Mouse (Mus musculus) heart, postnatal 0 days (tissue): ENCODE data around the gene Ctdsp1. TPM values are rescaled to one million over a fixed set of nuclear protein-coding genes. Genes with fewer than 3 reads are reported as not detected.

Experiments used
- ATAC-seq: fragments of 200-750 bp; cut with Nextera tagmentation; 2 replicates; pipeline ENCODE4 v1.8.0; 2017; ENCODE audit warnings: low read depth, moderate number of reproducible peaks, moderate library complexity; ENCODE audit not compliant: insufficient read depth
- DNase-seq: peaks from one replicate; pipeline ENCODE4 v3.0.0-alpha.2; 2016; ENCODE audit warnings: low spot score
- H3K27ac ChIP-seq: fragments of 300-500 bp; sonication (generic); 2 replicates; pipeline ENCODE4 v1.5.1; 2014; ENCODE audit warnings: low read depth, mild to moderate bottlenecking
- H3K27me3 ChIP-seq: fragments of 300-500 bp; sonication (generic); 2 replicates; pipeline ENCODE4 v1.6.1; 2014; ENCODE audit warnings: low read length, mixed read lengths; ENCODE audit not compliant: control insufficient read depth, insufficient read depth
- H3K36me3 ChIP-seq: fragments of 300-500 bp; sonication (generic); replicated peaks from 2 replicates; pipeline ENCODE4 v1.6.1; 2014; ENCODE audit warnings: low read length, mixed read lengths; ENCODE audit not compliant: control insufficient read depth, insufficient read depth
- H3K4me1 ChIP-seq: fragments of 300-500 bp; sonication (generic); 2 replicates; pipeline ENCODE4 v1.6.1; 2014; ENCODE audit warnings: antibody characterized with exemption; ENCODE audit not compliant: control insufficient read depth, insufficient read depth
- H3K4me2 ChIP-seq: fragments of 300-500 bp; sonication (generic); 2 replicates; pipeline ENCODE4 v1.6.1; 2014; ENCODE audit warnings: low read depth, mild to moderate bottlenecking, low read length, moderate library complexity
- H3K4me3 ChIP-seq: fragments of 300-500 bp; sonication (generic); 2 replicates; pipeline ENCODE4 v1.5.1; 2014; ENCODE audit warnings: low read depth, low read length
- H3K9ac ChIP-seq: fragments of 300-500 bp; sonication (generic); replicated peaks from 2 replicates; pipeline ENCODE4 v1.6.1; 2014; ENCODE audit warnings: low read depth, low read length, mixed read lengths
- H3K9me3 ChIP-seq: fragments of 300-500 bp; sonication (generic); replicated peaks from 2 replicates; pipeline ENCODE4 v1.6.1; 2016; ENCODE audit warnings: low read length; ENCODE audit not compliant: control insufficient read depth
- CTCF ChIP-seq: IDR thresholded peaks from 2 replicates; pipeline ENCODE4 v1.5.1; 2016; ENCODE audit warnings: antibody characterized with exemption, control low read depth, low read depth
- EP300 ChIP-seq: IDR thresholded peaks from 2 replicates; pipeline ENCODE4 v1.6.1; 2016; ENCODE audit warnings: antibody characterized with exemption, low read depth
- WGBS: fragments of 180-500 bp; shearing (Covaris S2); extraction: QIAGEN DNeasy Blood & Tissue Kit; methylation state at CpG from one replicate; pipeline ENCODE4 v1.1.7; 2014; 5-methylcytosine and 5-hydroxymethylcytosine counted together
- polyA plus RNA-seq: library from polyadenylated mRNA; unstranded; fragments of >200 nt; fragmentation: Nextera tagmentation; extraction: Ambion mirVana; gene quantifications from 2 replicates; pipeline ENCODE4 v1.2.1, GENCODE M21; 2015
- total RNA-seq: library from RNA; depleted of rRNA; stranded (reverse); fragments of >200 nt; gene quantifications from 2 replicates; pipeline ENCODE4 v1.2.3, GENCODE M21; 2014; ENCODE audit warnings: low replicate concordance

Ctdsp1 gene
- total and polyA plus RNA-seq, 2 experiments from 2014 or later = 38.0 to 106 TPM

GRCm38 (mm10) chr1:74380484-74380883 is 10.8 kb upstream of the Ctdsp1 start:
- no peaks in the 10 kb centered on the region for H3K27me3 ChIP-seq
- no peaks in the 10 kb centered on the region for H3K4me1 ChIP-seq
- no peaks in the 10 kb centered on the region for H3K9me3 ChIP-seq
- H3K36me3 ChIP-seq = no peaks in the 10 kb centered on the region
- WGBS = 91% methylated on average over 5 of the region's 5 CpGs
- TF ChIP-seq EP300 (no peak), CTCF (no peak)
- no peak overlapping the region for H3K4me3 ChIP-seq
- H3K9ac ChIP-seq = no peak overlapping the region
- DNase-seq = no peak
- H3K27ac ChIP-seq = no peak overlapping the region
- ATAC-seq = no peak
- no peak overlapping the region for H3K4me2 ChIP-seq

GRCm38 (mm10) chr1:74381588-74382021 is 9.7 kb upstream of the Ctdsp1 start:
- Histone ChIP-seq H3K9ac (no peak overlapping the region; the same call in 1 of the 2 replicates), H3K4me3 (no peak overlapping the region), H3K27ac (no peak overlapping the region), H3K9me3 (no peaks in the 10 kb centered on the region), H3K36me3 (no peaks in the 10 kb centered on the region), H3K27me3 (no peaks in the 10 kb centered on the region), H3K4me2 (no peak overlapping the region), H3K4me1 (no peaks in the 10 kb centered on the region)
- WGBS = 85% methylated on average over 10 of the region's 10 CpGs
- ATAC-seq (no peak), DNase-seq (no peak)
- TF ChIP-seq EP300 = no peak
- TF ChIP-seq CTCF = no peak

DNA sequence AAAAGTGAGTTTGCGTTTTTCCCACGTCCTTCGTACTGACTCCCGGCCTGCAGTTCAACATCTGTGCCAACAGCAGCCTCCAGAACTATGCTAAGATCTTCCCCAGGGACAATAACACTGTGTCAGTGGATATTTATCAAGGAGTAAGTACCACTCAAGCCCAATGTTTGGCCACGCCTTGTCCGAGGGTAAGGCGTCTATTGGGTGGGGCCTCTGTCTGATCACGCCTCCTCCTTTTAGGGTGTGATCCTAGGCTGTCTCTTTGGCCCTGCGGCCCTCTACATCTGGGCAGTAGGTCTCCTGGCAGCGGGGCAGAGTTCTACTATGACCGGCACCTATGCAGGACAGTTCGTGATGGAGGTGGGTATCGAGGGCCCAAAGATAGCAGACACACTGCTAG is 7.9 kb upstream of the Ctdsp1 start:
- Histone ChIP-seq H3K4me1 (no peaks in the 10 kb centered on the region), H3K27me3 (no peaks in the 10 kb centered on the region), H3K27ac (no peak overlapping the region), H3K4me3 (no peak overlapping the region), H3K9ac (no peak overlapping the region), H3K4me2 (no peak overlapping the region), H3K9me3 (no peaks in the 10 kb centered on the region), H3K36me3 (no peaks in the 10 kb centered on the region)
- no peak for DNase-seq
- no peak for ATAC-seq
- TF ChIP-seq EP300 (no peak), CTCF (no peak)
- 82% methylated on average over 13 of the region's 13 CpGs for WGBS

DNA sequence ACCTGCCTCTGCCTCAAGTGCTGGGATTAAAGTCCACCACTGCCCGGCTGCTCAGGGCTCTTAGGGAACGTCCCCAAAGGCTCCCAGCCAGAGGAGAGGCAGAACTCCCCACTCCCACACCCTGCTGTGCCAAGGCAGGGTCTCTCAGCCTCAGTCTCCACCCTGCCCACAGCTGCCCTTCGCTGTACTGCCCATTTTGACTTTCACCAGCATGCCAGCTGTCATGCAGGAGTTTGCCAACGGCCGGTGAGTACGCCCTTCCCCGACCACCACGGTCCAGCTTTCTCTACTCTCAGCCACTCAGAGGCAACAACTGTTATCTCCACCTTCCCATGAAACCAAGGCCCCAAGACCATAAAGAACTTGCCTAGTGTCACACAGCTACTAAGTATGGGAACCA is 6.8 kb upstream of the Ctdsp1 start:
- TF ChIP-seq CTCF (no peak), EP300 (no peak)
- 80% methylated on average over 8 of the region's 8 CpGs for WGBS
- DNase-seq (no peak), ATAC-seq (no peak)
- Histone ChIP-seq H3K27me3 (no peaks in the 10 kb centered on the region), H3K9ac (no peak overlapping the region), H3K4me2 (no peak overlapping the region), H3K9me3 (no peaks in the 10 kb centered on the region), H3K27ac (no peak overlapping the region), H3K36me3 (no peaks in the 10 kb centered on the region), H3K4me3 (no peak overlapping the region), H3K4me1 (0 out of 2 replicates have a peak, but pooled peaks cover 2% of the 10 kb centered on the region)

DNA sequence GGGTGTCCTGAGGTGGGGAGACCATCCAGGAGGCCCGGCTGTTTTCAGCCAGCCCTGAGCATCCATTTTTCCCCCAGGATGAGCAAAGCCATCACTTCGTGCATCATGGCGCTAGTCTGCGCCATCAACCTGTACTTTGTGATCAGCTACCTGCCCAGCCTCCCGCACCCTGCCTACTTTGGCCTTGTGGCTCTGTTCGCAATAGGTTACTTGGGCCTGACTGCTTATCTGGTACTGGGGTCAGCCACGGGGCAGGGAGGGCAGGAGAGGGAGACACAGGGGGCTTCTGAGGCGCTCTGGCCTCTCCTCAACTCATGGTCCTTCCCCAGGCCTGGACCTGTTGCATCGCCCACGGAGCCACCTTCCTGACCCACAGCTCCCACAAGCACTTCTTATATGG is 6.2 kb upstream of the Ctdsp1 start:
- Histone ChIP-seq H3K27me3 (no peaks in the 10 kb centered on the region), H3K9ac (no peak overlapping the region), H3K9me3 (no peaks in the 10 kb centered on the region), H3K4me1 (0 out of 2 replicates have a peak, but pooled peaks cover 7% of the 10 kb centered on the region), H3K36me3 (no peaks in the 10 kb centered on the region), H3K27ac (no peak overlapping the region), H3K4me2 (no peak overlapping the region), H3K4me3 (no peak overlapping the region)
- ATAC-seq = no peak
- WGBS = 92% methylated on average over 10 of the region's 10 CpGs
- TF ChIP-seq EP300 (no peak), CTCF (no peak)
- no peak for DNase-seq

DNA sequence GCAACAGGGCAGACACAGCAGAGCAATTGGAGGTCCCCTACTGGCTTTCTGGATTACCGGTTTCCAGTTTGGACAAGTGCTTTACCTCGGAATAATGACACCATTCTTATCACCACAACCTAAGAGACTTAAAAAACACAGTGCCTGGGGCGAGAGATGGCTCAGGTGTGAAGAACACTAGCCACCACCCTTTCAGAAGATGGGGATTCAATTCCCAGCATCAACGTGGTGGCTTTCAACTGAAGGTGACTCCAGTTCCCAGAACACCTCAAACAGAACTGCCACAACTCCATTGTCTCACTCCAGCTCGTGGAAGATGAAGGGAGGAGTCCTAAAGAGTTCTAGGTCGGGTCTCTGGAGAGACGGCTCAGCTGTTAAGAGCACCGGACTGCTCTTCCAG is 5.8 kb upstream of the Ctdsp1 start:
- Histone ChIP-seq H3K4me1 (0 out of 2 replicates have a peak, but pooled peaks cover 9% of the 10 kb centered on the region), H3K27me3 (no peaks in the 10 kb centered on the region), H3K4me3 (no peak overlapping the region), H3K9ac (no peak overlapping the region), H3K27ac (no peak overlapping the region), H3K36me3 (no peaks in the 10 kb centered on the region), H3K4me2 (no peak overlapping the region), H3K9me3 (no peaks in the 10 kb centered on the region)
- no peak for TF ChIP-seq EP300
- no peak for TF ChIP-seq CTCF
- WGBS = 73% methylated on average over 8 of the region's 8 CpGs
- no peak for DNase-seq
- no peak for ATAC-seq
